Comparison of ENCODE assay signal across 28 mouse cellular contexts in the genomic region with DNA sequence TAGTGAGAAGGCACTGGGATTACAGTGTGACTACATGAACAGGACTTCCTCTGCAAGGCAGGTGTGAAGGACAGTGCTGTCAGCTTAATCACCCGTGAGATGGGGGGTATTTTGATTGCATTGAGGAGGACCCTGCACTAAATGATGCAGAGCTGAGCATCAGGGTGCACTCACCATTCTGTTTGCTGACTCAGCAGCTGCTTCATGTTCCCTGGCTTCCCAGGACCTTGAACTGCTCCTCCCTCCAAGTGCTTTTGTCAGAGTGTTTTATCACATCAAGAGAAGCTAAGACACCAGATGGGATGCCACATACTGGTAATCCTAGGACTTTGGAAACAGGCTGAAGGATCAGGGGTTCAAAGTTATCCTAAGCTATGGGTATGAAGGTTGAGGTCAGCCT. TPM values are rescaled to one million over a fixed set of nuclear protein-coding genes. Genes with fewer than 3 reads are reported as not detected.
DNase-seq lines count a peak whose midpoint lies in the region; ATAC-seq and TF ChIP-seq lines count a peak whose summit lies in the region.
"Had no signal": no experiment of that assay in that cellular context is flagged by ENCODE, and none has a peak within 500 bp of the region (broad histone marks: within the 10 kb centered on the region; RNA-seq: fewer than 3 reads in every experiment).

No protein-coding gene starts in this region.

- no peak; the same call in 1 of the 2 replicates for ATAC-seq in intestine, postnatal 0 days
- no peak for ATAC-seq in intestine, embryonic 16.5 days
- no peak for ATAC-seq in midbrain, embryonic 13.5 days
- ATAC-seq in midbrain, embryonic 15.5 days (replicated peaks), result no peak
- ATAC-seq: forebrain, embryonic 13.5 days; forebrain, embryonic 15.5 days; forebrain, postnatal 0 days had no signal

- WGBS in intestine, postnatal 0 days, result 64% methylated on average over 1 of the region's 1 CpGs
- 74% methylated on average over 1 of the region's 1 CpGs for WGBS in intestine, embryonic 16.5 days
- WGBS in midbrain, embryonic 13.5 days, result 86% methylated on average over 1 of the region's 1 CpGs
- 75% methylated on average over 1 of the region's 1 CpGs for WGBS in midbrain, embryonic 15.5 days

- H3K9ac ChIP-seq in intestine, postnatal 0 days (ENCODE audit: low read depth, low read length), result no peak overlapping the region
- H3K9ac ChIP-seq in intestine, embryonic 16.5 days (ENCODE audit: low read depth, low read length), result no peak overlapping the region
- H3K9ac ChIP-seq in midbrain, embryonic 13.5 days (replicated peaks), result 0 out of 2 replicates have a peak overlapping the region, but pooled peaks have one; percentile 10
- H3K9ac ChIP-seq in midbrain, embryonic 15.5 days, result no peak overlapping the region
- no peak overlapping the region for H3K9ac ChIP-seq in ES-Bruce4 (ENCODE audit: low read depth, poor library complexity, severe bottlenecking)
- H3K9ac ChIP-seq in MEL (ENCODE audit: control insufficient read depth, low read depth, low read length, poor library complexity, severe bottlenecking), result no peak overlapping the region
- H3K9ac ChIP-seq: embryonic facial prominence, embryonic 12.5 days; forebrain, embryonic 13.5 days; forebrain, embryonic 15.5 days; forebrain, postnatal 0 days had no signal

- peaks cover 42% of the 10 kb centered on the region for H3K36me3 ChIP-seq in intestine, postnatal 0 days (ENCODE audit: control insufficient read depth, insufficient read depth)
- peaks cover 33% of the 10 kb centered on the region for H3K36me3 ChIP-seq in intestine, embryonic 16.5 days (ENCODE audit: control insufficient read depth, insufficient read depth, low read length)
- H3K36me3 ChIP-seq in midbrain, embryonic 13.5 days, result peaks cover 43% of the 10 kb centered on the region
- no peaks in the 10 kb centered on the region for H3K36me3 ChIP-seq in midbrain, embryonic 15.5 days (replicated peaks)
- H3K36me3 ChIP-seq in ES-Bruce4 (ENCODE audit: control insufficient read depth, insufficient read depth, low read length, poor library complexity, severe bottlenecking), result peaks cover 44% of the 10 kb centered on the region
- H3K36me3 ChIP-seq in MEL (ENCODE audit: control insufficient read depth in 1 of 2, insufficient read depth in 2 of 2, low read length in 2 of 2), result peaks cover 8 to 28% of the 10 kb centered on the region in 2 experiments

- H3K4me3 ChIP-seq in intestine, postnatal 0 days (ENCODE audit: low read depth, low read length), result no peak overlapping the region
- no peak overlapping the region for H3K4me3 ChIP-seq in intestine, embryonic 16.5 days (ENCODE audit: low read length)
- no peak overlapping the region for H3K4me3 ChIP-seq in midbrain, embryonic 13.5 days (replicated peaks)
- H3K4me3 ChIP-seq in midbrain, embryonic 15.5 days, result no peak overlapping the region
- no peak overlapping the region for H3K4me3 ChIP-seq in ES-Bruce4 (ENCODE audit: low read depth, low read length)
- H3K4me3 ChIP-seq in MEL (ENCODE audit: control insufficient read depth in 1 of 2, insufficient read depth in 1 of 2, low read depth in 2 of 2, low read length in 2 of 2), result no peak overlapping the region
- H3K4me3 ChIP-seq: embryonic facial prominence, embryonic 10.5 days; embryonic facial prominence, embryonic 12.5 days; forebrain, embryonic 13.5 days; forebrain, embryonic 15.5 days had no signal

- no peak for TF ChIP-seq CTCF in intestine, postnatal 0 days (IDR thresholded peaks at IDR 0.05; ENCODE audit: low read depth)
- TF ChIP-seq CTCF in ES-Bruce4 (IDR thresholded peaks at IDR 0.05; ENCODE audit: low read depth, low read length) (no peak), MEL (IDR thresholded peaks at IDR 0.05 in 2 of 3, conservative IDR thresholded peaks at IDR 0.05 in 1 of 3; ENCODE audit: control insufficient read depth in 1 of 3, insufficient read depth in 1 of 3, low read depth in 2 of 3, low read length in 3 of 3, poor library complexity in 1 of 3, severe bottlenecking in 1 of 3) (no peak)

- TF ChIP-seq POLR2A in ES-Bruce4 (IDR thresholded peaks at IDR 0.05; ENCODE audit: insufficient read depth, low read length), result no peak
- no peak for TF ChIP-seq POLR2A in MEL (IDR thresholded peaks at IDR 0.05; ENCODE audit: control insufficient read depth in 1 of 2, insufficient read depth in 1 of 2, low read depth in 1 of 2, low read length in 2 of 2, poor library complexity in 1 of 2)

- H3K4me1 ChIP-seq in intestine, postnatal 0 days (replicated peaks; ENCODE audit: control insufficient read depth, insufficient read depth, low read length), result no peaks in the 10 kb centered on the region
- peaks cover 12% of the 10 kb centered on the region for H3K4me1 ChIP-seq in intestine, embryonic 16.5 days (ENCODE audit: control insufficient read depth, insufficient read depth, low read length)
- H3K4me1 ChIP-seq in midbrain, embryonic 13.5 days (replicated peaks), result peaks cover 6% of the 10 kb centered on the region
- H3K4me1 ChIP-seq in midbrain, embryonic 15.5 days, result peaks cover 3% of the 10 kb centered on the region; the same call in 1 of the 2 replicates
- no peaks in the 10 kb centered on the region for H3K4me1 ChIP-seq in ES-Bruce4 (ENCODE audit: control insufficient read depth, insufficient read depth, low read length)
- H3K4me1 ChIP-seq in MEL (ENCODE audit: control insufficient read depth in 1 of 2, insufficient read depth in 2 of 2, low read length in 2 of 2), result peaks cover 2 to 3% of the 10 kb centered on the region in 2 experiments; a peak in 1 of 4 replicates

- DNase-seq in MEL (ENCODE audit: low read depth, low spot score), result no peak
- no peak for DNase-seq in heart, postnatal 4 days
- DNase-seq in spleen, postnatal 10 days (ENCODE audit: low spot score in 2 of 2), result no peak
- DNase-seq: adrenal gland, adult 2 months; adrenal gland, postnatal 10 days; adrenal gland, postnatal 25 days; cerebellum, adult 11 months; cerebellum, adult 18-20 months; cerebellum, adult 8-10 months; cerebellum, adult 9-11 months; cerebellum, postnatal 14 days; cerebellum, postnatal 36 days; embryo, embryonic 11 days; forebrain, postnatal 0 days had no signal

- no peak for TF ChIP-seq RAD21 in MEL (IDR thresholded peaks at IDR 0.05; ENCODE audit: low read depth, low read length)

- H3K79me2 ChIP-seq in MEL (ENCODE audit: control insufficient read depth, insufficient read depth, low read length, poor library complexity), result peaks cover 7% of the 10 kb centered on the region

- H3K9me3 ChIP-seq in intestine, postnatal 0 days (ENCODE audit: control insufficient read depth), result no peaks in the 10 kb centered on the region
- H3K9me3 ChIP-seq in intestine, embryonic 16.5 days (ENCODE audit: control insufficient read depth, low read length), result no peaks in the 10 kb centered on the region
- H3K9me3 ChIP-seq in midbrain, embryonic 13.5 days, result no peaks in the 10 kb centered on the region
- H3K9me3 ChIP-seq in midbrain, embryonic 15.5 days, result no peaks in the 10 kb centered on the region
- H3K9me3 ChIP-seq in ES-Bruce4 (replicated peaks; ENCODE audit: control insufficient read depth, insufficient read depth, low read length, poor library complexity, severe bottlenecking), result no peaks in the 10 kb centered on the region
- no peaks in the 10 kb centered on the region for H3K9me3 ChIP-seq in MEL (replicated peaks; ENCODE audit: insufficient read depth, low read length)
- H3K9me3 ChIP-seq: embryonic facial prominence, embryonic 10.5 days; embryonic facial prominence, embryonic 12.5 days; forebrain, embryonic 13.5 days; forebrain, embryonic 15.5 days had no signal

- H3K27ac ChIP-seq in intestine, postnatal 0 days (ENCODE audit: low read depth, low read length), result 0 out of 2 replicates have a peak overlapping the region, but pooled peaks have one; percentile 9
- H3K27ac ChIP-seq in intestine, embryonic 16.5 days (ENCODE audit: low read length), result no peak overlapping the region
- H3K27ac ChIP-seq in midbrain, embryonic 13.5 days, result no peak overlapping the region
- no peak overlapping the region for H3K27ac ChIP-seq in midbrain, embryonic 15.5 days
- H3K27ac ChIP-seq in ES-Bruce4 (ENCODE audit: insufficient read depth, low read length), result peak overlapping the region; percentile 40; the same call in 1 of the 2 replicates
- no peak overlapping the region for H3K27ac ChIP-seq in MEL (ENCODE audit: control insufficient read depth, low read depth, low read length)
- H3K27ac ChIP-seq: embryonic facial prominence, embryonic 10.5 days; embryonic facial prominence, embryonic 12.5 days; forebrain, embryonic 13.5 days; forebrain, embryonic 15.5 days had no signal

- TF ChIP-seq EP300 in ES-Bruce4 (IDR thresholded peaks at IDR 0.05; ENCODE audit: insufficient read depth, low read depth, low read length), result no peak
- no peak for TF ChIP-seq EP300 in MEL (IDR thresholded peaks at IDR 0.05; ENCODE audit: low read depth in 1 of 2, low read length in 2 of 2)

- no peaks in the 10 kb centered on the region for H3K27me3 ChIP-seq in intestine, postnatal 0 days (replicated peaks; ENCODE audit: control insufficient read depth, insufficient read depth, low read length)
- peaks cover 13% of the 10 kb centered on the region for H3K27me3 ChIP-seq in intestine, embryonic 16.5 days (replicated peaks; ENCODE audit: control insufficient read depth, insufficient read depth, low read length)
- peaks cover 25% of the 10 kb centered on the region for H3K27me3 ChIP-seq in midbrain, embryonic 13.5 days
- peaks cover 15% of the 10 kb centered on the region for H3K27me3 ChIP-seq in midbrain, embryonic 15.5 days (replicated peaks)
- H3K27me3 ChIP-seq in ES-Bruce4 (ENCODE audit: control insufficient read depth, insufficient read depth, low read length, poor library complexity, severe bottlenecking) (no peaks in the 10 kb centered on the region), MEL (ENCODE audit: control insufficient read depth in 1 of 2, insufficient read depth in 2 of 2, low read length in 2 of 2) (no peaks in the 10 kb centered on the region)

- no peak overlapping the region for H3K4me2 ChIP-seq in intestine, postnatal 0 days (replicated peaks; ENCODE audit: low read depth)
- no peak overlapping the region for H3K4me2 ChIP-seq in intestine, embryonic 16.5 days (ENCODE audit: low read depth, low read length)
- no peak overlapping the region for H3K4me2 ChIP-seq in midbrain, embryonic 13.5 days (replicated peaks)
- no peak overlapping the region for H3K4me2 ChIP-seq in midbrain, embryonic 15.5 days
- H3K4me2 ChIP-seq: embryonic facial prominence, embryonic 12.5 days; forebrain, embryonic 13.5 days; forebrain, embryonic 15.5 days had no signal

RNA-seq across cellular contexts. Expression of gene Tmem235, which starts 4.6 kb away (rescaled TPM):
- polyA plus RNA-seq in intestine, postnatal 0 days (2015; fragmentation: Nextera tagmentation; extraction: Ambion mirVana), result not detected in 2 replicates
- polyA plus RNA-seq in intestine, embryonic 16.5 days (2015; fragmentation: Nextera tagmentation; extraction: Ambion mirVana), result 0.07 TPM in 1 of 2 replicates, not detected in the other
- not detected in 2 replicates for polyA plus RNA-seq in midbrain, embryonic 13.5 days (2015; fragmentation: Nextera tagmentation; extraction: Ambion mirVana)
- polyA plus RNA-seq in midbrain, embryonic 15.5 days (2015; fragmentation: Nextera tagmentation; extraction: Ambion mirVana), result not detected in 2 replicates
- polyA plus RNA-seq in ES-Bruce4 (2011; ENCODE audit: insufficient read depth, insufficient read length, low read depth, missing spikeins), result 0.37 TPM in 1 of 2 replicates, not detected in the other
- 0.04 TPM in 1 of 2 replicates, not detected in the other for total RNA-seq in MEL (2012; rRNA removed)
- under 1 TPM in 1 of 2 experiments, not detected in 1; 0.04 TPM for polyA plus RNA-seq in MEL (2012; ENCODE audit: insufficient read depth in 1 of 2, insufficient read length in 2 of 2, low read depth in 1 of 2, low replicate concordance in 2 of 2, missing spikeins in 1 of 2)
- total RNA-seq in heart, postnatal 4 days (2021), result under 1 TPM in 1 of 2 experiments, not detected in 1; 0.18 TPM
- total RNA-seq: adrenal gland, adult 2 months; adrenal gland, postnatal 10 days; adrenal gland, postnatal 25 days; adrenal gland, postnatal 4 days; common myeloid progenitor, adult 5-6 weeks; forebrain, postnatal 0 days; G1E had no signal
- polyA plus RNA-seq: adrenal gland, adult 2 months; embryonic facial prominence, embryonic 10.5 days; embryonic facial prominence, embryonic 12.5 days; embryonic facial prominence, embryonic 14.5 days; forebrain, embryonic 11.5 days; forebrain, embryonic 13.5 days; forebrain, embryonic 15.5 days; forebrain, postnatal 0 days; G1E had no signal

RNA-seq across cellular contexts. Expression of gene Birc5, which starts 6.9 kb away (rescaled TPM):
- polyA plus RNA-seq in intestine, postnatal 0 days (2015; fragmentation: Nextera tagmentation; extraction: Ambion mirVana), result 84.0 and 86.0 TPM in 2 replicates
- 259 and 306 TPM in 2 replicates for polyA plus RNA-seq in intestine, embryonic 16.5 days (2015; fragmentation: Nextera tagmentation; extraction: Ambion mirVana)
- 99.1 and 105 TPM in 2 replicates for polyA plus RNA-seq in midbrain, embryonic 13.5 days (2015; fragmentation: Nextera tagmentation; extraction: Ambion mirVana)
- polyA plus RNA-seq in midbrain, embryonic 15.5 days (2015; fragmentation: Nextera tagmentation; extraction: Ambion mirVana), result 29.4 and 32.8 TPM in 2 replicates
- polyA plus RNA-seq in ES-Bruce4 (2011; ENCODE audit: insufficient read depth, insufficient read length, low read depth, missing spikeins), result 171 and 183 TPM in 2 replicates
- 242 and 244 TPM in 2 replicates for total RNA-seq in MEL (2012; rRNA removed)
- polyA plus RNA-seq in MEL (2012; ENCODE audit: insufficient read depth in 1 of 2, insufficient read length in 2 of 2, low read depth in 1 of 2, low replicate concordance in 2 of 2, missing spikeins in 1 of 2), result 100 to 1,000 TPM in 1 of 2 experiments, not detected in 1; 214 TPM
- total RNA-seq in heart, postnatal 4 days (2021), result 10 to 100 TPM; 63.1 to 69.1 TPM

RNA-seq across cellular contexts. Expression of gene Tha1, which starts 17.3 kb away (rescaled TPM):
- polyA plus RNA-seq in intestine, postnatal 0 days (2015; fragmentation: Nextera tagmentation; extraction: Ambion mirVana), result 15.8 and 16.4 TPM in 2 replicates
- polyA plus RNA-seq in intestine, embryonic 16.5 days (2015; fragmentation: Nextera tagmentation; extraction: Ambion mirVana), result 12.2 and 13.7 TPM in 2 replicates
- polyA plus RNA-seq in midbrain, embryonic 13.5 days (2015; fragmentation: Nextera tagmentation; extraction: Ambion mirVana), result 2.6 and 3.0 TPM in 2 replicates
- 5.3 and 5.6 TPM in 2 replicates for polyA plus RNA-seq in midbrain, embryonic 15.5 days (2015; fragmentation: Nextera tagmentation; extraction: Ambion mirVana)
- 0.52 and 1.1 TPM in 2 replicates for polyA plus RNA-seq in ES-Bruce4 (2011; ENCODE audit: insufficient read depth, insufficient read length, low read depth, missing spikeins)
- total RNA-seq in MEL (2012; rRNA removed), result 0.12 TPM in 1 of 2 replicates, not detected in the other
- not detected for polyA plus RNA-seq in MEL (2012; ENCODE audit: insufficient read depth in 1 of 2, insufficient read length in 2 of 2, low read depth in 1 of 2, low replicate concordance in 2 of 2, missing spikeins in 1 of 2)
- total RNA-seq in heart, postnatal 4 days (2021), result 1 to 10 TPM; 3.3 to 4.0 TPM
- total RNA-seq: G1E had no signal
- polyA plus RNA-seq: G1E had no signal

RNA-seq across cellular contexts. Expression of gene Tk1, which starts 30.1 kb away (rescaled TPM):
- 36.3 and 44.8 TPM in 2 replicates for polyA plus RNA-seq in intestine, postnatal 0 days (2015; fragmentation: Nextera tagmentation; extraction: Ambion mirVana)
- 119 and 147 TPM in 2 replicates for polyA plus RNA-seq in intestine, embryonic 16.5 days (2015; fragmentation: Nextera tagmentation; extraction: Ambion mirVana)
- polyA plus RNA-seq in midbrain, embryonic 13.5 days (2015; fragmentation: Nextera tagmentation; extraction: Ambion mirVana), result 34.5 and 36.2 TPM in 2 replicates
- 15.3 and 19.7 TPM in 2 replicates for polyA plus RNA-seq in midbrain, embryonic 15.5 days (2015; fragmentation: Nextera tagmentation; extraction: Ambion mirVana)
- 35.7 and 40.3 TPM in 2 replicates for polyA plus RNA-seq in ES-Bruce4 (2011; ENCODE audit: insufficient read depth, insufficient read length, low read depth, missing spikeins)
- 171 and 172 TPM in 2 replicates for total RNA-seq in MEL (2012; rRNA removed)
- 100 to 1,000 TPM in 1 of 2 experiments, not detected in 1; 188 TPM for polyA plus RNA-seq in MEL (2012; ENCODE audit: insufficient read depth in 1 of 2, insufficient read length in 2 of 2, low read depth in 1 of 2, low replicate concordance in 2 of 2, missing spikeins in 1 of 2)
- total RNA-seq in heart, postnatal 4 days (2021), result 10 to 100 TPM; 93.1 to 99.2 TPM

RNA-seq across cellular contexts. Expression of gene Afmid, which starts 30.3 kb away (rescaled TPM):
- polyA plus RNA-seq in intestine, postnatal 0 days (2015; fragmentation: Nextera tagmentation; extraction: Ambion mirVana), result 7.0 and 9.2 TPM in 2 replicates
- polyA plus RNA-seq in intestine, embryonic 16.5 days (2015; fragmentation: Nextera tagmentation; extraction: Ambion mirVana), result 9.6 and 10.7 TPM in 2 replicates
- 4.1 and 4.3 TPM in 2 replicates for polyA plus RNA-seq in midbrain, embryonic 13.5 days (2015; fragmentation: Nextera tagmentation; extraction: Ambion mirVana)
- polyA plus RNA-seq in midbrain, embryonic 15.5 days (2015; fragmentation: Nextera tagmentation; extraction: Ambion mirVana), result 4.9 and 5.4 TPM in 2 replicates
- 3.6 and 5.0 TPM in 2 replicates for polyA plus RNA-seq in ES-Bruce4 (2011; ENCODE audit: insufficient read depth, insufficient read length, low read depth, missing spikeins)
- 3.3 and 3.5 TPM in 2 replicates for total RNA-seq in MEL (2012; rRNA removed)
- 1 to 10 TPM in 1 of 2 experiments, not detected in 1; 3.8 TPM for polyA plus RNA-seq in MEL (2012; ENCODE audit: insufficient read depth in 1 of 2, insufficient read length in 2 of 2, low read depth in 1 of 2, low replicate concordance in 2 of 2, missing spikeins in 1 of 2)
- 10 to 100 TPM; 15.3 to 15.5 TPM for total RNA-seq in heart, postnatal 4 days (2021)

Comparison
In these comparisons a context has a peak if more than half of its experiments do, and no peak if none do; other contexts are left out.
1. H3K27ac ChIP-seq: peak in intestine, postnatal 0 days (single experiment) and ES-Bruce4 (single experiment); none in intestine, embryonic 16.5 days (single experiment), midbrain, embryonic 13.5 days (single experiment), midbrain, embryonic 15.5 days (single experiment) and MEL (single experiment).